Mouse (Mus musculus) left cerebral cortex, postnatal 4 days (tissue): ENCODE measurements around the gene Gcsh. TPM values are rescaled to one million over a fixed set of nuclear protein-coding genes. Genes with fewer than 3 reads are reported as not detected.

Experiments
- DNase-seq: peaks from one replicate; pipeline ENCODE4 v3.0.0-alpha.2; 2022
- intact Hi-C: fragments of 180-260 bp; cut with DNase I; formaldehyde crosslinking; loops from one replicate; pipeline ENCODE4 v1.15.1; 2025
- total RNA-seq, 2 experiments: library from RNA; stranded (reverse); gene quantifications; 2 replicates each; pipeline ENCODE4 v1.2.3; 2021

Gene Gcsh
- 10 to 100 TPM; 34.8 to 39.4 TPM for total RNA-seq

- peak; percentile 99 for DNase-seq
- intact Hi-C loops = no loop called here
These were observed at the start of gene Gcsh for GRCm38 (mm10) chr8:116993095-116993867. TSS of gene Gcsh (minus strand) at chr8:116993537.

- intact Hi-C loops = no loop called here
- DNase-seq = no peak
These were observed 46.5 kb upstream of the Gcsh start for GRCm38 (mm10) chr8:117039843-117040242.

GRCm38 (mm10) chr8:117037374-117037935 lies 44.1 kb upstream of the Gcsh start:
- no peak for DNase-seq
- intact Hi-C loops = no loop called here

GRCm38 (mm10) chr8:117033393-117033792 lies 40.1 kb upstream of the Gcsh start:
- DNase-seq = no peak
- intact Hi-C loops = no loop called here

- intact Hi-C loops = no loop called here
- DNase-seq = no peak
These were observed 39.3 kb upstream of the Gcsh start for GRCm38 (mm10) chr8:117032609-117033008.

GRCm38 (mm10) chr8:117031476-117031875 lies 38.1 kb upstream of the Gcsh start:
- no peak for DNase-seq
- intact Hi-C loops = no loop called here

- intact Hi-C loops = no loop called here
- no peak for DNase-seq
These were observed 35.3 kb upstream of the Gcsh start for GRCm38 (mm10) chr8:117028686-117029085.

GRCm38 (mm10) chr8:117027601-117028000 lies 34.3 kb upstream of the Gcsh start:
- no peak for DNase-seq
- intact Hi-C loops = no loop called here

GRCm38 (mm10) chr8:117022297-117022993 lies 29.1 kb upstream of the Gcsh start:
- DNase-seq = no peak
- intact Hi-C loops = no loop called here

- DNase-seq = no peak
- intact Hi-C loops = no loop called here
These were observed 26.3 kb upstream of the Gcsh start for GRCm38 (mm10) chr8:117019323-117020275.

- intact Hi-C loops = no loop called here
- DNase-seq = no peak
These were observed 24.6 kb upstream of the Gcsh start for GRCm38 (mm10) chr8:117017896-117018295.

GRCm38 (mm10) chr8:117017006-117017405 lies 23.7 kb upstream of the Gcsh start:
- intact Hi-C loops = no loop called here
- DNase-seq = no peak

GRCm38 (mm10) chr8:117015670-117016069 lies 22.3 kb upstream of the Gcsh start:
- intact Hi-C loops = no loop called here
- no peak for DNase-seq

GRCm38 (mm10) chr8:117011366-117011765 lies 18.0 kb upstream of the Gcsh start:
- no peak for DNase-seq
- intact Hi-C loops = no loop called here

GRCm38 (mm10) chr8:116994016-116994716 lies 829 bp upstream of the Gcsh start:
- intact Hi-C loops = no loop called here
- no peak for DNase-seq

- DNase-seq = peak; percentile 7
- intact Hi-C loops = no loop called here
These were observed 963 bp downstream of the Gcsh start for GRCm38 (mm10) chr8:116992176-116992971.

- intact Hi-C loops = no loop called here
- no peak for DNase-seq
These were observed 2.1 kb downstream of the Gcsh start for GRCm38 (mm10) chr8:116991241-116991640.

GRCm38 (mm10) chr8:116989842-116990241 lies 3.5 kb downstream of the Gcsh start:
- intact Hi-C loops = no loop called here
- no peak for DNase-seq

- intact Hi-C loops = no loop called here
- peak; percentile 56 for DNase-seq
These were observed 13.2 kb downstream of the Gcsh start for GRCm38 (mm10) chr8:116980117-116980516.
